Mouse (Mus musculus): ENCODE results near the gene Gm3147. TPM values are rescaled to one million over a fixed set of nuclear protein-coding genes. Genes with fewer than 3 reads are reported as not detected.
"Not testable (repeated sequence)": the region's sequence is repeated elsewhere in the genome, so short reads cannot be mapped to it uniquely, and the experiment has no call there.

Gm3147 gene
- polyA plus RNA-seq (2011; ENCODE audit: insufficient read depth, insufficient read length, low read depth, missing spikeins) = not detected in 2 replicates

GRCm38 (mm10) chr5:94616242-94616641 is at the start of gene Gm3147:
Gene Gm3147 (minus strand): TSS chr5:94616342.
- H3K27me3 ChIP-seq (ENCODE audit: control insufficient read depth, insufficient read depth, low read length, poor library complexity, severe bottlenecking); H3K9ac ChIP-seq (ENCODE audit: low read depth, poor library complexity, severe bottlenecking); H3K4me3 ChIP-seq (ENCODE audit: low read depth, low read length); H3K9me3 ChIP-seq (replicated peaks; ENCODE audit: control insufficient read depth, insufficient read depth, low read length, poor library complexity, severe bottlenecking); H3K27ac ChIP-seq (ENCODE audit: insufficient read depth, low read length); H3K36me3 ChIP-seq (ENCODE audit: control insufficient read depth, insufficient read depth, low read length, poor library complexity, severe bottlenecking); H3K4me1 ChIP-seq (ENCODE audit: control insufficient read depth, insufficient read depth, low read length): not testable (repeated sequence)

DNA sequence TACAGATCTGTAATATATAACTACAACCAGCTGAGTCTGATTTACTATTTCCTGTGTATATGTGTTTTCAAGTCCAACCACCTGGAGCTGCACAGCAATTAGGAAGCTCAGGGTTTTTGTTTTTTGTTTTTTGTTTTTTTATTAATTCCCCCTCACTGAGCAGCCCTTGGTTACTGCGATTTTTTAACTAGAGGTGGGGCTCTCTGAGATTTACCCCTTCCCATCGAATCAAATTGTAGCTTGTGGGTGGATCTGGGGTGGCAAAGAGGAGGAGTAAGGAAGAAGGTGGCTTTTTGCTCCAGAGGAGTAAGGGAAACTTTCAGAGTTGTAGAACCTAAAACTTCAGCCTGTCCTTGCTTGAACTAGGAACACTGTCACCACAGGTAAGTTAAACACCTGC is 31.9 kb upstream of the Gm3147 start, which contains the start of gene Gm6205:
TSS of gene Gm6205 (plus strand) at position 301 of the 400 bp plus-strand sequence.
- H3K4me3 ChIP-seq (ENCODE audit: low read depth, low read length); H3K9me3 ChIP-seq (replicated peaks; ENCODE audit: control insufficient read depth, insufficient read depth, low read length, poor library complexity, severe bottlenecking); H3K27ac ChIP-seq (ENCODE audit: insufficient read depth, low read length); H3K36me3 ChIP-seq (ENCODE audit: control insufficient read depth, insufficient read depth, low read length, poor library complexity, severe bottlenecking); H3K9ac ChIP-seq (ENCODE audit: low read depth, poor library complexity, severe bottlenecking); H3K4me1 ChIP-seq (ENCODE audit: control insufficient read depth, insufficient read depth, low read length); H3K27me3 ChIP-seq (ENCODE audit: control insufficient read depth, insufficient read depth, low read length, poor library complexity, severe bottlenecking): not testable (repeated sequence)

- not testable (repeated sequence) for H3K27ac ChIP-seq (ENCODE audit: insufficient read depth, low read length); H3K9me3 ChIP-seq (replicated peaks; ENCODE audit: control insufficient read depth, insufficient read depth, low read length, poor library complexity, severe bottlenecking); H3K9ac ChIP-seq (ENCODE audit: low read depth, poor library complexity, severe bottlenecking); H3K27me3 ChIP-seq (ENCODE audit: control insufficient read depth, insufficient read depth, low read length, poor library complexity, severe bottlenecking); H3K4me3 ChIP-seq (ENCODE audit: low read depth, low read length); H3K36me3 ChIP-seq (ENCODE audit: control insufficient read depth, insufficient read depth, low read length, poor library complexity, severe bottlenecking); H3K4me1 ChIP-seq (ENCODE audit: control insufficient read depth, insufficient read depth, low read length)
Observed at GRCm38 (mm10) chr5:94623679-94624078, 7.5 kb upstream of the Gm3147 start, which contains the start of gene Gm6509. Gene Gm6509 (plus strand): TSS chr5:94623979.

Other genes starting within 250 kb of the Gm3147 start
- gene Gm7682, start 170.6 kb downstream of the Gm3147 start, polyA plus RNA-seq (2011; ENCODE audit: insufficient read depth, insufficient read length, low read depth, missing spikeins) = not detected in 2 replicates
- gene Gm3139, start 90.1 kb downstream of the Gm3147 start, polyA plus RNA-seq (2011; ENCODE audit: insufficient read depth, insufficient read length, low read depth, missing spikeins) = not detected in 2 replicates
- not detected in 2 replicates for gene Gm6509, start 7.6 kb upstream of the Gm3147 start, polyA plus RNA-seq (2011; ENCODE audit: insufficient read depth, insufficient read length, low read depth, missing spikeins)
- not detected in 2 replicates for gene Gm6205, start 32.0 kb upstream of the Gm3147 start, polyA plus RNA-seq (2011; ENCODE audit: insufficient read depth, insufficient read length, low read depth, missing spikeins)
- not detected in 2 replicates for gene Gm3183, start 249.1 kb upstream of the Gm3147 start, polyA plus RNA-seq (2011; ENCODE audit: insufficient read depth, insufficient read length, low read depth, missing spikeins)

Measured in ES-Bruce4 (cell line).